Mouse (Mus musculus) E14TG2a.4 (cell line): ENCODE measurements at regions not wholly inside any gene's neighbourhood (a gene's known extent, or its start where the extent isn't known, plus 50 kb on each side); places are given as distances from the start of the nearest gene placed in this dataset.

Source experiments
- CTCF ChIP-seq: conservative IDR thresholded peaks from 2 replicates; pipeline ENCODE4 v1.5.1; 2014; ENCODE audit warnings: low read length
- NANOG ChIP-seq: IDR thresholded peaks from 2 replicates; pipeline ENCODE4 v1.6.1; 2014; ENCODE audit warnings: borderline replicate concordance, low read length, mixed read lengths
- POU5F1 ChIP-seq: IDR thresholded peaks from 2 replicates; pipeline ENCODE4 v1.6.1; 2014; ENCODE audit warnings: low read length, borderline replicate concordance

DNA sequence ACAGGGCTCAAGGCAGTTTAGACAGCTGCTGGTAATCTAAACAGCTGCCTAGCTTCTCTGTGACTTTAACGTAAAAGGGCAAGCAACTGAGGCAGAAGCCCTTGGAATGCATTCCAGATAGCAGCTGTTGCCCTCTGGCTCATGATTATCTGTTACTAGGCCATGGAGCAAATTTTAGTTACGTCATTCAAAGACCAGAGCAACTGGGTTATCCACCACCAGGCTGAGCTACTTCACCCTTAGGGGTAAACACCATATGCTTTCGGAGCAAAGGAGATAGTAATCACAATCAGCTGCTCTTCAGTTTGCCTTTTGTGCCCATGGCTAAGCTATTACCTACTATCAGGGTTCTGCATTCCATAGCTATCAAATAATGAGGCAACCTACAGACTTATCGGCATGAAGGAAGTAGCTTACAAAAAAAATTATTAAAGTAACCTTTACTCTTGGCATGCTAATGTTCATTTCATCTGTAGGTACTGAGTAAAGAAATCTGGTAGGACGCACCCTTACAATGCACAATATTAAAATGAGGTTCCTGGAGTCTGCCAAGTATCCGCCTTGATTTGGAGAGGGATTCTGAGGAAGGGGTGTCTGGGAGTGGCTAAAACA is 212.2 kb downstream of the Car2 start:
- TF ChIP-seq CTCF (no peak), POU5F1 (no peak), NANOG (no peak)
